Mouse (Mus musculus): ENCODE measurements around the gene Gm43518.

- no peak for TF ChIP-seq POLR2A (IDR thresholded peaks at IDR 0.05; ENCODE audit: borderline replicate concordance, control insufficient read depth, low read depth, low read length)
- no peak for TF ChIP-seq CTCF (IDR thresholded peaks at IDR 0.05; ENCODE audit: control insufficient read depth, insufficient read depth, low read length)
Measured at GRCm38 (mm10) chr5:123933556-123933955, 6.3 kb downstream of the Gm43518 start.
